Mouse (Mus musculus) heart, adult 9 months (tissue): ENCODE results near the gene Ptprm.

Experiments used
- DNase-seq, 2 experiments: peaks; one replicate each; pipeline ENCODE4 v3.0.0; 2022; ENCODE audit warnings: low spot score in 2 of 2

The Ptprm gene

GRCm38 (mm10) chr17:66783075-66783492, 571.2 kb downstream of the Ptprm start:
- DNase-seq: no peak

- DNase-seq: no peak
Measured at GRCm38 (mm10) chr17:66781910-66782309, 572.3 kb downstream of the Ptprm start.

- DNase-seq: no peak
Measured at GRCm38 (mm10) chr17:66779026-66779425, 575.2 kb downstream of the Ptprm start.

- no peak for DNase-seq
Measured at GRCm38 (mm10) chr17:66769365-66770363, 584.6 kb downstream of the Ptprm start.

- DNase-seq: no peak
Measured at GRCm38 (mm10) chr17:66768689-66769275, 585.5 kb downstream of the Ptprm start.

- DNase-seq: no peak
Measured at GRCm38 (mm10) chr17:66766166-66766565, 588.1 kb downstream of the Ptprm start.

GRCm38 (mm10) chr17:66764435-66764834, 589.8 kb downstream of the Ptprm start:
- no peak for DNase-seq

- DNase-seq: no peak
Measured at GRCm38 (mm10) chr17:66762716-66763115, 591.5 kb downstream of the Ptprm start.

- no peak for DNase-seq
Measured at GRCm38 (mm10) chr17:66761326-66762296, 592.6 kb downstream of the Ptprm start.

- no peak for DNase-seq
Measured at GRCm38 (mm10) chr17:66757025-66757511, 597.2 kb downstream of the Ptprm start.

GRCm38 (mm10) chr17:66756500-66756899, 597.8 kb downstream of the Ptprm start:
- no peak for DNase-seq

- DNase-seq: peak; percentile 3 to 22
Measured at GRCm38 (mm10) chr17:66755191-66755654, 599.0 kb downstream of the Ptprm start.

- no peak for DNase-seq
Measured at GRCm38 (mm10) chr17:66754208-66754865, 599.9 kb downstream of the Ptprm start.

- peak; percentile 68 to 71 for DNase-seq
Measured at GRCm38 (mm10) chr17:66751746-66752145, 602.5 kb downstream of the Ptprm start.

GRCm38 (mm10) chr17:66750481-66751206, 603.6 kb downstream of the Ptprm start:
- no peak for DNase-seq

- no peak for DNase-seq
Measured at GRCm38 (mm10) chr17:66749976-66750375, 604.3 kb downstream of the Ptprm start.

- DNase-seq: no peak
Measured at GRCm38 (mm10) chr17:66746506-66746905, 607.8 kb downstream of the Ptprm start.

- no peak for DNase-seq
Measured at GRCm38 (mm10) chr17:66743321-66743720, 610.9 kb downstream of the Ptprm start.

GRCm38 (mm10) chr17:66738779-66739345, 615.4 kb downstream of the Ptprm start:
- no peak for DNase-seq

- DNase-seq: no peak
Measured at GRCm38 (mm10) chr17:66738331-66738730, 615.9 kb downstream of the Ptprm start.
